Mouse (Mus musculus) left cerebral cortex, adult 8-10 months (tissue): ENCODE measurements around the gene Vgll4. TPM values are rescaled to one million over a fixed set of nuclear protein-coding genes. Genes with fewer than 3 reads are reported as not detected.

Experiments
- DNase-seq, 2 experiments: peaks; one replicate each; pipeline ENCODE4 v3.0.0; 2022; ENCODE audit warnings: low spot score in 2 of 2
- total RNA-seq, 4 experiments: library from RNA; stranded (reverse); gene quantifications; 2 replicates each; pipeline ENCODE4 v1.2.4; 2022

Vgll4 gene
- total RNA-seq, 4 experiments from 2014 or later, result 59.0 to 76.6 (median 62.4) TPM

DNA sequence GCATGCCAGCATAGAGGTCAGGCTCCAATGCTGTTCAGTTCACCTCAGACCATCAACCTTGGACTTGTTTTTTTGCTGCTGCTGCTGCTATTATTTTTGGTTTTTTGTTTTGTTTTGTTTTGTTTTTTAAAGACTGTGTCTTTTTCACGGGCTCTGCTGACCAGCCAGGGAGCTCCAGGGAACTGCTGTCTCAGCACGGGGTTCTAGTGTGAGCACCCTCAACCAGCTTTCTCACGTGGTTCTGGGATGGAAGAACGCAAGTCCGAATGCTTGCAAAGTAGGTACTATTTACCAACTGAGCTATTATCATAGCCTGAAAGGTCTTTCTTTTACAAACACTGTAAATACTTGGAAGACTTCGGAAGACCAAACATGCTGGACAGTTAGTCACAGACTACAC lies 93.2 kb downstream of the Vgll4 start:
- no peak for DNase-seq

DNA sequence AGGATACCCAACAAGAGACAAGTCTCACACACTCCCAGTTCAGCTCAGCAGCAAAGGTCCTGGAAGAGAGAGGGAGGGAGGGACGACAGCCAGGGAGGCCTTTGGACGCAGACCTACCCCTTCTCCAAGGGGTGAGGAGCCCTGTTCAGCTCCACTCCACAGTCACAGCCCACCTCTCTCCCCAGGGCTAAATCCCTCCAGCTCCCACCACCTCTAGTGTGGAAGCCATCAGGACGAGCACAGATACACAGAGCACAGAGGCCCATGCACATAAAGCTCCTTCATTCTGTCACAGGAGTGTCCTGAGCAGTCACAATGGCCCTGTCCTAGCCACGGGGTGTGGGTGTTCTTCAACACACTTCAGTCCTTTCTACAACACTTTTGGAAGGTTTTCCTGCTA lies 93.8 kb downstream of the Vgll4 start:
- DNase-seq, result no peak

DNA sequence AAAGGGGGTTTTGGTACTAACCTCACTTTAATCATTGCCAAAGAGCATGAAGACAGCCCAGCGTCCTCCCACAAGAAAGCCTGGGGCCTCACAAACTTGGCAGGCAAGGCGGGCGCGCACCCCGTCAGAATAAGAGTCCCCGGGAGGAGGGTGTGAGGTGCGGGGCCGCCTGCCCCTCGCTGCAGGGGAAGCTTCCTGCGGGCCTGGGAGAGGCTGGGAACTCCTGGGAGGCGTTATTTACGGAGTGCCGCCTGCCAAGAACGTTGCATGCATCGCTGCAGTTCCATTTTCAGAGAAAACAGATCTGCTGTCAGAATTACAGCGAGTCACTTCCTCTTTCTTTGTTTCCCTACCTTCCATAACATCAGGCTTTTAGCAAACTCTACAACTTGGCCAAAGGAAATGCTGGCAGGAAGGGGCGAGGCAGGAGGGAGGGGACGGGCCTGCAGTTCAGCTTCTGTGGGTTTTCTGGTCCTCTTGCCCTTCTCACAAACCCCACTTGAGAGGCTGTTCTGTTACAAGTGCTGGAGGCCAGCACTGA lies 94.7 kb downstream of the Vgll4 start:
- peak; percentile 84 to 88 for DNase-seq

DNA sequence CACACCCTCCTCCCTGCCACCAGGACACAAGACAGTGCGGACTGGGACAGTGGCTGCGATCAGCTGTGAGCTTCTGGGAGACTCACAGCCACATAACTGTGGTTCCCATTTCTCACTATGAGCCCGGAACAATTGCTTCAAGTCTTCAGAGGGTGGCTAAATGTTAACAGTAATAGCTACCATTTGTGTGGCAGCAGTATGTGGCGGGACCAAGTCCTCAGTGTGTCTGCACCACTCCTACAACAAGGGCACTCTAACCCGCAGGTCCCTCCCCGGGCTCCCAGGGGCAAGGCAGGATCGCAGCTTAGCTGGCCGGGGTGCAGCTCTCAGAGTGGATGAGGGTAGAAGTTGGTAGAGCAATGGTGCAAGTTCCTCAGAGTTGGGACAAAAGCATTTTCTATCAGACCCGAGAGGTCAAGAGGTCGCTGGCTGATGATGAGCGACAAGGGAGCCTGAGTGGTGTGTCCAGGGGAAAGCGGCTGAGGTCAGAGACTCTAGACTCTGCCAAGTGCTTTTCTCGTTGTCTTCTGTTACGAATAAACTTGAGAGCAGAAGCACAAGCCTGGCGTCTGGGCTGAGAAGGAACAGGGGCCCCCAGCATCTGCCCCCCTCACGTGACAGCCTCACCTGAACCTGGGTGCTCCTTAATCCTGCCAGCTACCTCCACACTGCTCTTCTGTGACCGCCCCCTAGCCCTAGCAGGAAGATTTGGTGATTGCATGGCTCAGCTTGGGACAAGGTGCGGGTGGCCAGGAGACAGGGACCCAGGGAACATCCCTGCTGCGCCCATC lies 95.5 kb downstream of the Vgll4 start:
- DNase-seq, result peak in 1 of 2 experiments; percentile 26

DNA sequence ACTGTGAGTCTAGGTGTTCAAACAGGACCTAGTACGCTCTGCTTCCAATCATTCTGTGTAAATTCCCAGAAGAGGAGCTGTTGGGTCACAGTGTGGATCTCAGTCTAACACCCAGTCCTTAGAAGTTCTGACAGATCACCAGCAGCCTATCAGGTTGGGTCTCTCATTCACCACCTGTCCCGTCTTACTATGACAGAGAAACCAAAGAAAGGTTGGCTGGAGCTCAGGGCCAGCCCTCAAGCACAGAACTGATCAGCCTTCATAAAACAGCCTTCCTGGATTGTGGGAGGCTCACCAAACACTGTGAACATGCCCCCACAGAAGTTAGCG lies 96.0 kb downstream of the Vgll4 start:
- no peak for DNase-seq

DNA sequence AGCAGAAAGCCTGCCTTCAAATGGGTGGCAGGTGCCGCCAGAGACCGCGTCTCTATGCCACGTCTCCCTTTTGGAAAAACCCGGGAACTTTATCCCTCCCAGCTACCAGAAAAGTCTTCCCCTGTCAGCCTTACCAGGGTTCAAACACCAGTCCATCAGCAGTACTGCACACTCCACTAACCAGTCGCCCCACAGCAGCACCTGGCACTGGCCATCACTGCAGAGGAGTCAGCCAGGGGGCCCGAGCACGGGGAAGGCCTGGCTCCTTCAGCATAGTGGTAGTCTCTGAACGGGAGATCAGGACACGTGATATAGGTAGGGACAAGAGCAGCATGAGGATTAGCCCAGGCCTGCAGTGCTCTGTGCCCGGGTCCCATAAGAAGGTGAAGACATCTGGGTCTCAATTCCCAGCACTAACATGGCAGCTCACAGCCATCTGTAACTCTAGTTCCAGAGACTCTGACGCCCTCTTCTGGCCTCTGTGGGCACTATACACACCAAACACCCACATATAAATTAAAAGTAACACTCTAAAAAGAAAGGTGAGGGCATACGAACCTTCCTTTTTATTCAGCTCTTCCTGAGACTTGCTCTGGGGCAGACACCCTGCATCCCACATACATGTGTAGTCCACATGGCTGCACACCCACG lies 98.7 kb downstream of the Vgll4 start:
- no peak for DNase-seq

DNA sequence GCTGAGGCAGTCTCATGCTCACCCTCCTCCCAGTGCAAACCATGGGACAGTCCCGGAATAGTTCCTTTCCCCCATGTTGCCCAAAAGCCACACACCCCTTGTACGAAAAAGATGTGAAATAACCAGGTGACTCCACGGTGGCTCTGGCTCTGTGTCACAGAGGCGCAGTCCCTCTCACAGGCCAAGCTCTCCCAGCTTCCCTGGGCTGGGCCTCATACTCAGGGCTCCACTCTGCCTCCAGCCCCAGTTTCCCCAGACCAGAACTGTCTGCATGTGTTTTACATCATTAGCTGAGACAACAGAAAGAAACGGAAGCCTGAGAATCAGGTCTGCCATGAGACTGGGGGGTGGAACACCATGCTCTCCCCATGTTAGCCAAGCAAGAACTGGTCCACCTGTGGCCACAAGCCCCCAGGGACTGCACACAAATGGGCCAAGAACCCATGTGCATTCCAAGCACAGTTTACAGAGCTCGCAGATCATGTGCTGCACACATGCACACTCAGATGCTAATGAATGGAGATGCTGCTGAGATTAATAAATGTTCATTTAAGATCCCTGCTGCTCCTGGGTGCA lies 100.2 kb downstream of the Vgll4 start:
- no peak for DNase-seq

DNA sequence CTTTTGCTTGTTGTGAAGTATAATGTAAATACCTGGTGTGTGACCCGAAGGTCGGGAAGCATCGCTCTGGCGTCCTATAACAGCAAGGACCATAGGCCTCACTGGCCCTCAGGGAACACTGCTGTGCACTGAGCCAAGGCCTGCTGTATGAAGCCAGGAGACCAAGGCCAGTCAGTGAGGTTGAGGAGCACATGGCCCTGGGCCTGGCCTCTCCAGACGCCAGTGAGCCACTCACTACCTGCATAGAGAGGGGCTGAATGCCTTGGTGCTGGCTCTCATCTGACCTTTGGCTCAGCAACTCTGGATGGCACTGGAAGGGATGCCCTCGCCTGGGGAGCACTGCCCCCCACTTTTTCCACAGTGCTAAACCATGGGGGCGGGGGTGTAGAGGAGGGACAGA lies 101.1 kb downstream of the Vgll4 start:
- no peak for DNase-seq

DNA sequence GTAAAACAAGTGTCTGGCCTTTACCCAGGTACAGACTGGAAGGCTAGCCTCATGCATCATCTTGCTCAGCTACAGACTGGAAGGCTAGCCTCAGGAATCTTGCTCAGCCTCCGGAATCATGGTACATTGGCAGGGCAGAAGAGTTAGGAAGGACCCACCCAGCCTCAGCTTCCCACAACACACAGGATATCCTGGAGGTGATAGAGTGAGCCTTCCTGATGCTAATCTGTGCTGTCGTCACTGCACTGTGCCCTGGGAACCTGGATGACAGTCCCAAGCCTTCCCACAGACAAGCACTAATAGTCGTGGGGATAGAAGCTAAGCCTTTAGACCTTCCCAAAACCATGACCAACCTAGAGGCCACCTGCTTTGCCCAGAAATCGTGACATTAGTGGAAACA lies 103.2 kb downstream of the Vgll4 start:
- DNase-seq, result no peak

DNA sequence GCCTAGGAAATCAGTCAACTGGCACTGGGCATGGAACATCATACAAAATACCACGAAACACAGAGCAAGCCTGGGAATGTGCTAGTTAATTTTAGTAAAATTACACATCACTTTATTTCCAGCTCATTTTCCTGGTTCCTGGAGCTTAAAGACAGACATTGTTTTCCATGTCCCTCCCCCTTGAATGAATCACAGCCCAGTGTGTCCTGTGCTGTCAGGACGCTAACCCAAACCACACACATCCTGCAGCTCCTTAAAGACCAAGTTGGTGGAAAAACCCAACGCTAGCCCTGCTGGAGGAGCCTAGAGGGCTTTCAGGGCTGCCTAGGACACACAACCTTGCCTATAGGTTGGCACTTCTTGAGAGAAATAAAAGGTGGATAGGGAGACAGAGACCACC lies 103.7 kb downstream of the Vgll4 start:
- DNase-seq, result no peak

DNA sequence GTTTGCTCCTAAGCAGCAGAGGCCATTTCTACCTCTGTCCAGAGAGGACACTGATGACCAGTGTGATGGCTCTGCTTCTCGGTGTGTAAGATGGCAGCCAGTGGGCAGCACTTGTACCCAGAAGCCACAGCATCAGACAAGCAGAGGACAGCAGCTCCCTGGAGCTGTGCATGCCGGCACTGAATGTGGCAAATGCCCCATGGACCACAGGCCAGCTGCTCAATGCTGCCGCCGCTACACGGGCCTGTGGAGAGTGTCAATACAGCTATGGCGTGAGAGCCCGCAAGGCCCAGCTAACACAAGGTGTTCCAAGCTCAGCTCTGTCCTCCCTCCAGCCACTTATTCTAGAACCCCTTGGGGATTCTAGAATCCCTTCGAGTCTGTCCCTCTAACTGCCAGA lies 105.4 kb downstream of the Vgll4 start:
- no peak for DNase-seq

DNA sequence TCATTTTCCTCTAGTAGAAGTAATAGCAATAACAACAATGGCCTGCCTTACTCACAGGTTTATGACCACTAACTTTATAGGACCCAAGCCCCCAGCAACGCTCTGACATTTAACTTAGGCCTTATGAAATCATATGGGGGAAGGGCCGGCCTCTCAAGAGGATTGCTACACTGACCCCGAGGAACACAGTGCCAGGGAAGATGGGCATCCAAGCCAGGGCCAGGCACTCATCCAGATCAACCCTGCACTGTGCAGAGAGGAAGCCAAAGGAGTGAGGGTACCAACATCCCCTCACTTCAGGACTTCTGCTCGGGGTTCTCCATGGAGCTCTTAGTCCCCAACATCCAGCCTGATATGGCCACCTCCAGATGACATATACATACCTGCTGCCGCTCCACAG lies 106.3 kb downstream of the Vgll4 start:
- DNase-seq, result no peak

DNA sequence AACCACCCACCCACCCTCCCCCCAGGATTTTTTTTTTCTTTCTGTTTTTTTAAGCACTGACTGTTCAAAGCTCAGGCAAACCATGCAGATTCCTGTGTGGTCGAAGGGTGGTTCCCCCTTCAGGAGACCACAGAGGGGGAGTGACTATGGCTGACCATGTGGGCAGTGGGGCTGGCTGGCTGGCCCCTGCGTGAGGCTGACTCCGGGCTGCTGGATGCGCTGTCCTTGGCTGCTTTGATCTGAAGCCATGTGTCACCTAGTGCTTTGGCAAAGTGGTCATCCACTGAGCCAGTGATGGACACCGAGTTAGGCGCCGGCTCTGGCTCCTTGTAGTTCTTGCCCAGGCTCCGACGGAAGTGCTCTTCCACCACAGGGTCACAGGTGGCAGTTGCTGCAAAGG lies 107.7 kb downstream of the Vgll4 start:
- no peak for DNase-seq

DNA sequence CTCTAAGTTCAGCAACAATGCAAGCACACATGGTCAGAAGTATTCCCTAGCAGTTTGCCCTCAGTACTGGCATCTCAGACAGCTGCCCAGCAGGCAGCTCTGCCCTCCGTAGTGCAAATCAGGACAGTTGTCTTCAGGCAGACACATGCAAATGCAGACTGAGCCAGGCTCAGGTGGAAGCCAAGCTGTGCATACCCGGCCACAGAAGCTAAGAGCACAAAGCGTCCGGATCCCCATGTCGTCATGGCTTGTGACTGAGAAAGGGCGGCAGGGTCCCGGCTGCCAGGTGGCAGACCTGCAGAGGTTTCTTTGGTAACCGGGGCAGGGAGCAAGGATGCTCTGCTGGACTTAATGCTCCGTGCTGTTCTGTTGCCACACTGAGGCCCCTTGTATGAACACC lies 108.2 kb downstream of the Vgll4 start:
- DNase-seq, result no peak

DNA sequence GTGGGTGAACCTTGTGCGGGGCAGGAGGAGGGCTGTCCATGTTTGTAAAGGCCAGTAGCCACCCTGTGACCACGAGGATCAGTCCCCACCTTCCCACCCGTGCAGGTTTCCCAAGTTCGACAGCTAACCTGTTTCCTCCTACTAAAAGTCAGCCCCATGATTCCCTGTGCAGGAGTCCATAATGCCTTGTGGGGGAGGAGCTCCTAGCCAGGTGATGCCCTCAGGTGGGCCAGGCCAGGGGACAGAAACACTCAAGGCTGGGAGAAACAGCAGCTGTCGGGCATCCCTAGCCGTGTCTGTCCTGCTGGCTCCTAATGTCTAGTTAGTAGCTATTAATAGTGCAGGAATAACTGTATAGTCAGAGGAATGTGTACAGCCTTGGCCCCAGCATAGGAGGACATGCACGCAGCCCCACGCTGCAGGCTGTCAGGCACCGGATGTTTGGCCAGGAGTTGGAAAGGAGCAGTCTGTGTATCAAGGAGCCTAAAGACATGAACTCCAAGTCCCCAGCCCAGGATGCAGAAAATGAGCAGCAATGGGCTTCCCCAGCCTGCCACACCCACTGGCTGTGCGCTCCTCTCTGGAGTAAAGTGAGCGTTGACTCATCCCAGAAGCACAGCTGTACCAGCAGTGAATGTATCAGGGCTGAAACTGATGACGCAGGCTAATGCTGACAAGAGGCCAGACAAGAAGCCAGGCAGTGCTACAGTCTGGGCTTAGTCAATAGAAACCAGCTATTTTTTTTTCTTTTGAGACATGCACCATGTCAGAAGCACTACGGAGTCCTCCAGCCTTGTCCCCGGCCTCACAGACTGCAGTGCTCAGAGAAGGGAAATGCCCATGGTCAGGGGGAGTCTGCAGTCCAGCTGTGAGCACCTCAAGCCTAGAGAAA lies 108.9 kb downstream of the Vgll4 start:
- peak in 1 of 2 experiments; percentile 56 for DNase-seq

DNA sequence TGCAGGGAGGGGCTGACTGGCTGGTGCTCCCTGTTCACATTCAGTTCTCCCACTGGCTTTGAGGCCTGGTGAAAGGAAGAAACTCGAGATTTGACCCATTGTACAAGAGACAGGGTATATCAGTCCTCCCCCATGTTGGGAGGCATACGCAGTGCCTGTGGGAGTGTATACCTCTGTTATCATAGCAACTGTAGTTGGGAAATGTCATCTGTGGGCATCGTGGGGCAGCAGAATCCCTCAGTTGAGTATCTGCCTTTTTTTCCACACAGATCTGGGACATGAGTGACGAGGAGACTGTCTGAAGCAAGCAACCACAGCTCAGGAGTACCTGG lies 111.1 kb downstream of the Vgll4 start:
- no peak for DNase-seq

DNA sequence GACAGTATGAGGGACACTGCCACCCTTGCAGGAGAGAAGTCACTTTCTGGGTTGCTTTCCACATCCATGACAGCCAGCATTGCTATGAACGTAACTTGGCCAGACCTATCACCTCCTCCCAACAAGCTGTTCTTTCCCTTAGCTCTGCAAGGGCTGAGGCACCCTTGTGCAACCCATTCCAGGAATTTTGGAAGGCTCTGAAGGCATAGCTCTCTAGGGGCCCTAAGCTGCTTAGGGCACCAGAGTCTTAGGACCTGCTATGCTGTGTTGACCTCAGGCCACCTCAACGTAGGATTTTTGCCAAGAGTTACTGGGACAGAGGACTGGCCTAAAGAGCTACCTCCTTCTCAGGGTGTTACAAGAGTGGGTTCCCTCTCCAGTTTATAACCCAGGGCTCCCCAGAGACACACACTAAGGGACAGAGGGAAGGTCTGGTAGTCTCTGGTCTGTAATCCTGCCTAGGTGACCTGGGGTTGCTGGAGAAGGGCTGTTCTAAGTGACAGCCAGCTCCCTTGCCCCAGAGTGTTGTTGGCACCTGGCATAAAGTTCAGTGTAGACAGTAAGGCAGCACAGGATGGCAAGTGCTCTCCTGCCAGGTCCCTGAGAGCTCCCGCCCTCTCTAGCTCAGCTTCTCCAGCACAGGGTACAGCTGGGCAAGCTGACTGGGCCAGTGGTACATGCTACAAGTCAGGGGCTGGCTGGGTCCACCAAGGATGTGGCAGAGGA lies 111.6 kb downstream of the Vgll4 start:
- no peak for DNase-seq

DNA sequence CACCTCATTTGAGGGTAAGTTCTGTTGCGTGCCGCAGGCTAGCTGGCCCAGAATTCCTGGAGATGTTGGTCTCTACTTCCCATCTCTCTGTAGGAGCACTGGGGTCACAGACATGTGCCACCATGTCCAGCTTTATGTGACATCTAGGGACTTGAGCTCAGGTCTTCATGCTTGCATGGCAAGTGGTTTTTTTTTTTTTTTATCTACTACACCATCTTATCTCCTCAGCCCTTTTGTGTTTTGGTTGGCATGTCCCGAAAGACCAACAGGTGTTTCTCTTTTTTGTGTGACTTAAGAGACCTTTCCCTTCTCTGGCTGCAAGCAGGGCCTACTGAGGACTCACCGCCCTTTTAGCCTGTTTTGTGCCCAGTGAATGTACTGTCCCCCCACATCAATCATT lies 113.3 kb downstream of the Vgll4 start:
- no peak for DNase-seq

DNA sequence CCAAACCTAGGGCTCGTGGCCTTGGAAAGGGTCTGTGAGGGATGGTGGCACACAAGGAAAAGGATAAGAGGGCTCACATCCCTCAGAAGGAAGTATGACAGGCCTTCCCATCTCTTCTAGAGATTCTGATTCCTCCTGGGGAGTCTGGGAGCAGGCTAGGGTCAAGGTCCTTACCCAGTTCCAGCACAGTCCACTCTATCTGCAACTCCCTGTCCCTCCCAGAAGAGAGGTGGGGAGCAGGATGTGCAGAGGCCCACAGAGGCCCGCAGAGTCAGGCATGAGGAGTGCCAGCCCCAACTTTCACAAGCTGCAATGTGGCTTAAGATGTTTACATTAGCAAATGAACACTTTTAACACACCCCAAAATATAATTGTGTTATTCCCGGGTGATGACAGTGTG lies 114.2 kb downstream of the Vgll4 start:
- DNase-seq, result no peak

DNA sequence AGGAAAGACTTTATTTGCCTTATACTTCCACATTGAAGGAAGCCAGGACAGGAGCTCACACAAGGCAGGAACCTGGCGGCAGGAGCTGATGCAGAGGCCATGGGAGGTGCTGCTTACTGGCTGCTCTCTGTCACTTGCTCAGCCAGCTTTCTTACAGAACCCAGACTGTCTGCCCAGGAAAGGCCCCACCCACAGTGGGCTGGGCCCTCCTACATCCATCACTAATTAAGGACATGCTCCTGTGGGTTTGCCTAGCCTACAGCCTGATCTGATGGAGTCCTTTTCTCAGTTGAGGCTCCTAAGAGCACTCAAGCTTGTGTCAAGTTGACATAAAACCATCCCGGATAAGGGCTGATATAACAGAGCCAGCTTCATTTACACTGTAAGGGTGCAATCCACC lies 115.4 kb downstream of the Vgll4 start:
- no peak for DNase-seq

DNA sequence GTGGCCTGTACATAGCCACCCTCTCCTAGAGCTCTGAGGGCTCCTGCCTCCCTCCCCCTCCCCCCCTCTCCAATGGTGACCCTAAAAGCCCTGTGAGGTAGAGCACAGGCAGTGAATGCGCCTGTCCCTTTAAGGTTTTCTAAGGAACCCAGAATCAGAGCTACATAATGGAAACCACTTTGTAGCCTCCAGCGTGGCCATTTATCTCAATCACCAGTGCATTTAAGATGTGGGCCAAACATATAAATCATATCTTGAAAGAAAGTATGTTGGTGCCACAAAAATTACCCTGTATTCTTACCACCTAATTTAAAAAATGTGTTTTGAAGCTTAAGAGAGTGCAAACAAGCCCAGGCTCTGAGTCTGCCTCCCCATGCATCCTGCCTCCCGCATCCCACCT lies 117.1 kb downstream of the Vgll4 start:
- DNase-seq, result no peak
